Mouse (Mus musculus) liver, postnatal 0 days (tissue): ENCODE data around the gene Npc1l1.

Experiments used
- CTCF ChIP-seq: sonication (generic); IDR thresholded peaks from 2 replicates; pipeline ENCODE4 v1.5.1; 2016; ENCODE audit warnings: antibody characterized with exemption, low read depth
- EP300 ChIP-seq: IDR thresholded peaks from 2 replicates; pipeline ENCODE4 v1.6.1; 2016; ENCODE audit warnings: antibody characterized with exemption, low read depth, mild to moderate bottlenecking

- TF ChIP-seq CTCF (no peak), EP300 (no peak)
These were observed 51.2 kb downstream of the Npc1l1 start for GRCm38 (mm10) chr11:6178673-6179166.
